Mouse (Mus musculus) CH12.LX (cell line): ENCODE data around the gene Fcgr4. TPM values are rescaled to one million over a fixed set of nuclear protein-coding genes. Genes with fewer than 3 reads are reported as not detected.

Experiments used
- DNase-seq: peaks from one replicate; pipeline ENCODE4 v3.0.0-alpha.2; 2013; ENCODE audit errors: extremely low read depth
- H3K27ac ChIP-seq: 2 replicates; pipeline ENCODE4 v1.5.1; 2012; ENCODE audit warnings: low read depth, mild to moderate bottlenecking, control low read depth, moderate library complexity; ENCODE audit not compliant: insufficient read depth
- H3K27me3 ChIP-seq: replicated peaks from 2 replicates; pipeline ENCODE3; 2012; ENCODE audit warnings: inconsistent platforms
- H3K36me3 ChIP-seq, 2 experiments: replicated peaks in 1 of 2; 2 replicates each; pipeline versions ENCODE3 to v1.6.1; 2012; ENCODE audit warnings: inconsistent platforms in 1 of 2, low read length in 1 of 2, mild to moderate bottlenecking in 1 of 2, mixed read lengths in 1 of 2, moderate library complexity in 1 of 2; ENCODE audit not compliant: control insufficient read depth in 1 of 2, insufficient read depth in 1 of 2
- H3K4me1 ChIP-seq, 2 experiments: 2 replicates each; pipeline ENCODE4 v1.6.1; 2012; ENCODE audit warnings: inconsistent platforms in 1 of 2, moderate library complexity in 1 of 2; ENCODE audit not compliant: insufficient read depth in 2 of 2, control insufficient read depth in 1 of 2
- H3K4me2 ChIP-seq: 2 replicates; pipeline ENCODE4 v1.6.1; 2012; ENCODE audit warnings: low read depth, mild to moderate bottlenecking, control low read depth; ENCODE audit not compliant: poor library complexity, insufficient read depth, severe bottlenecking
- H3K4me3 ChIP-seq, 3 experiments: fragments of 150-350 bp in 1 of 3; sonication (generic) in 1 of 3; replicated peaks in 1 of 3; 2 replicates each; pipeline versions ENCODE3 to v1.5.1; 2011 to 2012; ENCODE audit warnings: low read depth in 2 of 3, low read length in 2 of 3, mild to moderate bottlenecking in 2 of 3, moderate library complexity in 2 of 3, control low read depth in 1 of 3, improper control_type of control experiment in 1 of 3, inconsistent platforms in 1 of 3, mixed read lengths in 1 of 3; ENCODE audit not compliant: poor library complexity in 1 of 3
- H3K79me2 ChIP-seq: replicated peaks from 2 replicates; pipeline ENCODE4 v1.6.1; 2012; ENCODE audit warnings: mild to moderate bottlenecking, moderate library complexity; ENCODE audit not compliant: control insufficient read depth, poor library complexity, insufficient read depth, severe bottlenecking; ENCODE audit errors: extremely low read depth
- H3K9ac ChIP-seq: 2 replicates; pipeline ENCODE4 v1.6.1; 2012; ENCODE audit warnings: low read depth, mild to moderate bottlenecking, control low read depth, moderate library complexity; ENCODE audit not compliant: insufficient read depth
- H3K9me3 ChIP-seq: replicated peaks from 2 replicates; pipeline ENCODE3; 2012; ENCODE audit warnings: low read length, inconsistent platforms, mixed read lengths
- BHLHE40 ChIP-seq: IDR thresholded peaks from 2 replicates; pipeline ENCODE4 v1.6.1; 2011; ENCODE audit warnings: mild to moderate bottlenecking, low read depth, low read length, improper control_type of control experiment
- CHD1 ChIP-seq: IDR thresholded peaks from 2 replicates; pipeline ENCODE4 v1.6.1; 2012; ENCODE audit warnings: low read depth, low read length, improper control_type of control experiment, inconsistent platforms
- CHD2 ChIP-seq: IDR thresholded peaks from 2 replicates; pipeline ENCODE4 v1.6.1; 2011; ENCODE audit warnings: low read length, improper control_type of control experiment
- ELF1 ChIP-seq: IDR thresholded peaks from 2 replicates; pipeline ENCODE4 v1.6.1; 2014; ENCODE audit warnings: low read depth, mild to moderate bottlenecking, inconsistent platforms, low read length, improper control_type of control experiment
- EP300 ChIP-seq: IDR thresholded peaks from 2 replicates; pipeline ENCODE4 v1.6.1; 2011; ENCODE audit warnings: low read length, improper control_type of control experiment
- ETS1 ChIP-seq: conservative IDR thresholded peaks from 2 replicates; pipeline ENCODE4 v1.6.1; 2012; ENCODE audit warnings: low read depth, mild to moderate bottlenecking, inconsistent platforms, low read length, improper control_type of control experiment, moderate library complexity
- HCFC1 ChIP-seq: IDR thresholded peaks from 2 replicates; pipeline ENCODE4 v1.6.1; 2012; ENCODE audit warnings: low read depth, mild to moderate bottlenecking, inconsistent platforms, low read length, improper control_type of control experiment
- IRF4 ChIP-seq: IDR thresholded peaks from 2 replicates; pipeline ENCODE4 v1.6.1; 2014; ENCODE audit warnings: low read depth, mild to moderate bottlenecking, inconsistent platforms, low read length, improper control_type of control experiment
- JUN ChIP-seq: IDR thresholded peaks from 2 replicates; pipeline ENCODE4 v1.6.1; 2011; ENCODE audit warnings: low read depth, mild to moderate bottlenecking, low read length, improper control_type of control experiment, moderate library complexity; ENCODE audit not compliant: insufficient read depth
- JUND ChIP-seq: conservative IDR thresholded peaks from 2 replicates; pipeline ENCODE4 v1.6.1; 2011; ENCODE audit warnings: low read depth, low read length, improper control_type of control experiment
- MAFK ChIP-seq: IDR thresholded peaks from 2 replicates; pipeline ENCODE4 v1.6.1; 2011; ENCODE audit warnings: low read length, improper control_type of control experiment; ENCODE audit not compliant: insufficient replicate concordance
- MAX ChIP-seq: IDR thresholded peaks from 2 replicates; pipeline ENCODE4 v1.6.1; 2011; ENCODE audit warnings: low read length, improper control_type of control experiment
- MAZ ChIP-seq: IDR thresholded peaks from 2 replicates; pipeline ENCODE4 v1.6.1; 2012; ENCODE audit warnings: low read depth, mild to moderate bottlenecking, inconsistent platforms, low read length, improper control_type of control experiment, moderate library complexity
- MEF2A ChIP-seq: IDR thresholded peaks from 2 replicates; pipeline ENCODE4 v1.6.1; 2014; ENCODE audit warnings: low read depth, mild to moderate bottlenecking, inconsistent platforms, low read length, improper control_type of control experiment, borderline replicate concordance
- MXI1 ChIP-seq: IDR thresholded peaks from 2 replicates; pipeline ENCODE4 v1.6.1; 2011; ENCODE audit warnings: mild to moderate bottlenecking, low read depth, low read length, improper control_type of control experiment
- MYC ChIP-seq: IDR thresholded peaks from 2 replicates; pipeline ENCODE4 v1.6.1; 2011; ENCODE audit warnings: low read depth, mild to moderate bottlenecking, improper control_type of control experiment, low read length
- NELFE ChIP-seq: IDR thresholded peaks from 2 replicates; pipeline ENCODE4 v1.6.1; 2011; ENCODE audit warnings: low read depth, low read length, improper control_type of control experiment
- POLR2A ChIP-seq: IDR thresholded peaks from 2 replicates; pipeline ENCODE4 v1.6.1; 2011; ENCODE audit warnings: low read depth, mild to moderate bottlenecking, improper control_type of control experiment, low read length
- RAD21 ChIP-seq: IDR thresholded peaks from 2 replicates; pipeline ENCODE4 v1.6.1; 2011; ENCODE audit warnings: low read depth, mild to moderate bottlenecking, low read length, improper control_type of control experiment, moderate library complexity
- SIN3A ChIP-seq: IDR thresholded peaks from 2 replicates; pipeline ENCODE4 v1.6.1; 2012; ENCODE audit warnings: low read length, improper control_type of control experiment, inconsistent platforms
- TCF12 ChIP-seq: IDR thresholded peaks from 2 replicates; pipeline ENCODE4 v1.6.1; 2014; ENCODE audit warnings: low read depth, mild to moderate bottlenecking, inconsistent platforms, low read length, improper control_type of control experiment
- UBTF ChIP-seq: IDR thresholded peaks from 2 replicates; pipeline ENCODE4 v1.6.1; 2012; ENCODE audit warnings: low read depth, mild to moderate bottlenecking, inconsistent platforms, low read length, improper control_type of control experiment, moderate library complexity
- ZMIZ1 ChIP-seq: IDR thresholded peaks from 2 replicates; pipeline ENCODE4 v1.6.1; 2012; ENCODE audit warnings: low read depth, mild to moderate bottlenecking, inconsistent platforms, low read length, improper control_type of control experiment
- ZNF384 ChIP-seq: IDR thresholded peaks from 2 replicates; pipeline ENCODE4 v1.6.1; 2012; ENCODE audit warnings: low read depth, low read length, improper control_type of control experiment, inconsistent platforms
- dilution Hi-C: fragments of 300-500 bp; cut with MboI; formaldehyde crosslinking; loops from 2 replicates; pipeline ENCODE4 v1.14.3; 2020; ENCODE audit warnings: low sequenced_read_pairs; ENCODE audit not compliant: extremely low pct_unique_long_range_greater_than_20kb, extremely low pct_ligation_motif_present
- in situ Hi-C: fragments of 300-500 bp; cut with MboI; formaldehyde crosslinking; loops from 3 replicates; pipeline ENCODE4 v1.14.3; 2019; ENCODE audit warnings: low sequenced_read_pairs, low pct_ligation_motif_present, low pct_unique_long_range_greater_than_20kb, mixed read lengths
- polyA plus RNA-seq: library from polyadenylated mRNA; unstranded; fragments of >175 nt; gene quantifications from 2 replicates; pipeline ENCODE4 v1.2.1, GENCODE M21; 2012; ENCODE audit warnings: low read depth; ENCODE audit not compliant: insufficient read length
- total RNA-seq, 2 experiments: library from RNA; depleted of rRNA; stranded (reverse); fragments of 300-350 nt in 1 of 2; fragments of >200 nt in 1 of 2; gene quantifications; 2 replicates each; pipeline ENCODE4 v1.2.3; 2012 to 2014

Gene Fcgr4
- total RNA-seq (2012; rRNA removed) (48.4 and 56.8 TPM in 2 replicates), total RNA-seq (2014; rRNA removed) (41.8 and 50.2 TPM in 2 replicates), polyA plus RNA-seq (46.7 and 52.8 TPM in 2 replicates)

- DNase-seq = peak; percentile 56
- Histone ChIP-seq H3K27me3 (no peaks in the 10 kb centered on the region), H3K9me3 (peaks cover 6% of the 10 kb centered on the region), H3K4me1 (peaks cover 16 to 44% of the 10 kb centered on the region in 2 experiments), H3K27ac (peak within 1 kb of the TSS; percentile 21; the same call in 1 of the 2 replicates), H3K4me3 (peak within 1 kb of the TSS; percentile 55 to 59 (median 58)), H3K4me2 (peak within 1 kb of the TSS; percentile 83), H3K36me3 (peaks cover 15 to 30% of the 10 kb centered on the region in 2 experiments), H3K79me2 (no peaks in the 10 kb centered on the region), H3K9ac (peak within 1 kb of the TSS; percentile 72)
- TF ChIP-seq ETS1 (peak; percentile 48; the same call in 1 of the 2 replicates), TCF12 (peak; percentile 58; the same call in 1 of the 2 replicates), POLR2A (peak; percentile 58; the same call in 1 of the 2 replicates), UBTF (no peak), ZNF384 (no peak), SIN3A (peak; percentile 77; the same call in 1 of the 2 replicates), ELF1 (peak; percentile 68; the same call in 1 of the 2 replicates), MAX (peak; percentile 80), NELFE (peak; percentile 74), EP300 (peak; percentile 62), MYC (peak; percentile 88), ZMIZ1 (peak; percentile 45; the same call in 1 of the 2 replicates), CHD1 (peak; percentile 73; the same call in 1 of the 2 replicates), BHLHE40 (peak; percentile 9; the same call in 1 of the 2 replicates), RAD21 (no peak), MEF2A (0 out of 2 replicates have a peak, but pooled peaks have one; percentile 3), HCFC1 (peak; percentile 58), JUND (0 out of 2 replicates have a peak, but pooled peaks have one; percentile 15), MAFK (no peak), CHD2 (peak; percentile 33; the same call in 1 of the 2 replicates), MXI1 (peak; percentile 85), IRF4 (peak; percentile 62; the same call in 1 of the 2 replicates), MAZ (0 out of 2 replicates have a peak, but pooled peaks have one; percentile 29), JUN (no peak)
- in situ Hi-C loops = no loop called here
- dilution Hi-C loops = no loop called here
Measured at GRCm38 (mm10) chr1:171018737-171019136, at the start of gene Fcgr4. Gene Fcgr4 (plus strand): TSS chr1:171018920.
